Mouse (Mus musculus): ENCODE data around the gene Cald1. TPM values are rescaled to one million over a fixed set of nuclear protein-coding genes. Genes with fewer than 3 reads are reported as not detected.

Gene Cald1
- polyA plus RNA-seq, 1 experiment, result 4.4 TPM

- Histone ChIP-seq H3K27ac (ENCODE audit: control insufficient read depth, insufficient read depth, low read length) (peak overlapping the region; percentile 81), H3K27me3 (ENCODE audit: control insufficient read depth, insufficient read depth, low read length) (no peaks in the 10 kb centered on the region), H3K4me3 (ENCODE audit: control insufficient read depth, insufficient read depth, low read length) (peak overlapping the region; percentile 88), H3K4me1 (replicated peaks; ENCODE audit: control insufficient read depth, insufficient read depth, low read length) (no peaks in the 10 kb centered on the region; the same call in 1 of the 2 replicates), H3K36me3 (ENCODE audit: control insufficient read depth, insufficient read depth, low read length) (no peaks in the 10 kb centered on the region)
- 3% methylated on average over 13 of the region's 13 CpGs for WGBS
- TF ChIP-seq POLR2A (IDR thresholded peaks at IDR 0.05; ENCODE audit: control insufficient read depth, extremely low read depth, insufficient read depth, low read length, poor library complexity) (0 out of 2 replicates have a peak, but pooled peaks have one; percentile 49), CTCF (IDR thresholded peaks at IDR 0.05; ENCODE audit: borderline replicate concordance, control insufficient read depth, extremely low read depth, insufficient read depth, low read length, poor library complexity) (no peak)
- DNase-seq, result no peak
Observed at GRCm38 (mm10) chr6:34780943-34781289, 182.6 kb downstream of the Cald1 start.

GRCm38 (mm10) chr6:34782493-34782892, 184.2 kb downstream of the Cald1 start:
- TF ChIP-seq CTCF (IDR thresholded peaks at IDR 0.05; ENCODE audit: borderline replicate concordance, control insufficient read depth, extremely low read depth, insufficient read depth, low read length, poor library complexity) (no peak), POLR2A (IDR thresholded peaks at IDR 0.05; ENCODE audit: control insufficient read depth, extremely low read depth, insufficient read depth, low read length, poor library complexity) (no peak)
- Histone ChIP-seq H3K4me1 (replicated peaks; ENCODE audit: control insufficient read depth, insufficient read depth, low read length) (no peaks in the 10 kb centered on the region; the same call in 1 of the 2 replicates), H3K27ac (ENCODE audit: control insufficient read depth, insufficient read depth, low read length) (no peak overlapping the region), H3K27me3 (ENCODE audit: control insufficient read depth, insufficient read depth, low read length) (no peaks in the 10 kb centered on the region), H3K36me3 (ENCODE audit: control insufficient read depth, insufficient read depth, low read length) (no peaks in the 10 kb centered on the region), H3K4me3 (ENCODE audit: control insufficient read depth, insufficient read depth, low read length) (no peak overlapping the region)
- DNase-seq, result no peak
- WGBS, result 89% methylated on average over 1 of the region's 1 CpGs

- 76% methylated on average over 3 of the region's 3 CpGs for WGBS
Observed at GRCm38 (mm10) chr6:34796881-34797280, 198.6 kb downstream of the Cald1 start.

GRCm38 (mm10) chr6:34797887-34798286, 199.6 kb downstream of the Cald1 start:
- H3K36me3 ChIP-seq (ENCODE audit: control insufficient read depth, insufficient read depth, low read length), result no peaks in the 10 kb centered on the region
- 91% methylated on average over 3 of the region's 3 CpGs for WGBS
- TF ChIP-seq POLR2A (IDR thresholded peaks at IDR 0.05; ENCODE audit: control insufficient read depth, extremely low read depth, insufficient read depth, low read length, poor library complexity), result no peak
- TF ChIP-seq CTCF (IDR thresholded peaks at IDR 0.05; ENCODE audit: borderline replicate concordance, control insufficient read depth, extremely low read depth, insufficient read depth, low read length, poor library complexity), result no peak
- no peak for DNase-seq
- H3K4me1 ChIP-seq (replicated peaks; ENCODE audit: control insufficient read depth, insufficient read depth, low read length), result no peaks in the 10 kb centered on the region
- no peak overlapping the region for H3K4me3 ChIP-seq (ENCODE audit: control insufficient read depth, insufficient read depth, low read length)
- no peaks in the 10 kb centered on the region for H3K27me3 ChIP-seq (ENCODE audit: control insufficient read depth, insufficient read depth, low read length)
- no peak overlapping the region for H3K27ac ChIP-seq (ENCODE audit: control insufficient read depth, insufficient read depth, low read length)

More at GRCm38 (mm10) chr6:34796881-34797280, 198.6 kb downstream of the Cald1 start:
- H3K27ac ChIP-seq (ENCODE audit: control insufficient read depth, insufficient read depth, low read length), result no peak overlapping the region
- no peak overlapping the region for H3K4me3 ChIP-seq (ENCODE audit: control insufficient read depth, insufficient read depth, low read length)
- DNase-seq, result no peak
- TF ChIP-seq CTCF (IDR thresholded peaks at IDR 0.05; ENCODE audit: borderline replicate concordance, control insufficient read depth, extremely low read depth, insufficient read depth, low read length, poor library complexity) (no peak), POLR2A (IDR thresholded peaks at IDR 0.05; ENCODE audit: control insufficient read depth, extremely low read depth, insufficient read depth, low read length, poor library complexity) (no peak)
- H3K4me1 ChIP-seq (replicated peaks; ENCODE audit: control insufficient read depth, insufficient read depth, low read length), result no peaks in the 10 kb centered on the region
- H3K36me3 ChIP-seq (ENCODE audit: control insufficient read depth, insufficient read depth, low read length), result no peaks in the 10 kb centered on the region
- H3K27me3 ChIP-seq (ENCODE audit: control insufficient read depth, insufficient read depth, low read length), result no peaks in the 10 kb centered on the region

- TF ChIP-seq CTCF (IDR thresholded peaks at IDR 0.05; ENCODE audit: borderline replicate concordance, control insufficient read depth, extremely low read depth, insufficient read depth, low read length, poor library complexity), result no peak
- no peak for TF ChIP-seq POLR2A (IDR thresholded peaks at IDR 0.05; ENCODE audit: control insufficient read depth, extremely low read depth, insufficient read depth, low read length, poor library complexity)
- no peak overlapping the region for H3K27ac ChIP-seq (ENCODE audit: control insufficient read depth, insufficient read depth, low read length)
- no peaks in the 10 kb centered on the region for H3K27me3 ChIP-seq (ENCODE audit: control insufficient read depth, insufficient read depth, low read length)
- H3K4me3 ChIP-seq (ENCODE audit: control insufficient read depth, insufficient read depth, low read length), result no peak overlapping the region
- no peaks in the 10 kb centered on the region for H3K36me3 ChIP-seq (ENCODE audit: control insufficient read depth, insufficient read depth, low read length)
- H3K4me1 ChIP-seq (replicated peaks; ENCODE audit: control insufficient read depth, insufficient read depth, low read length), result no peaks in the 10 kb centered on the region
- 97% methylated on average over 2 of the region's 2 CpGs for WGBS
- DNase-seq, result no peak
Observed at GRCm38 (mm10) chr6:34805582-34805981, 207.3 kb downstream of the Cald1 start.

- Histone ChIP-seq H3K4me1 (replicated peaks; ENCODE audit: control insufficient read depth, insufficient read depth, low read length) (no peaks in the 10 kb centered on the region), H3K27me3 (ENCODE audit: control insufficient read depth, insufficient read depth, low read length) (no peaks in the 10 kb centered on the region), H3K36me3 (ENCODE audit: control insufficient read depth, insufficient read depth, low read length) (no peaks in the 10 kb centered on the region), H3K4me3 (ENCODE audit: control insufficient read depth, insufficient read depth, low read length) (no peak overlapping the region), H3K27ac (ENCODE audit: control insufficient read depth, insufficient read depth, low read length) (no peak overlapping the region)
- DNase-seq, result no peak
- TF ChIP-seq CTCF (IDR thresholded peaks at IDR 0.05; ENCODE audit: borderline replicate concordance, control insufficient read depth, extremely low read depth, insufficient read depth, low read length, poor library complexity) (no peak), POLR2A (IDR thresholded peaks at IDR 0.05; ENCODE audit: control insufficient read depth, extremely low read depth, insufficient read depth, low read length, poor library complexity) (no peak)
- WGBS, result 25% methylated on average over 4 of the region's 4 CpGs
Observed at GRCm38 (mm10) chr6:34810651-34811050, 212.4 kb downstream of the Cald1 start.

- TF ChIP-seq CTCF (IDR thresholded peaks at IDR 0.05; ENCODE audit: borderline replicate concordance, control insufficient read depth, extremely low read depth, insufficient read depth, low read length, poor library complexity), result no peak
- no peak for TF ChIP-seq POLR2A (IDR thresholded peaks at IDR 0.05; ENCODE audit: control insufficient read depth, extremely low read depth, insufficient read depth, low read length, poor library complexity)
- Histone ChIP-seq H3K27me3 (ENCODE audit: control insufficient read depth, insufficient read depth, low read length) (no peaks in the 10 kb centered on the region), H3K4me1 (replicated peaks; ENCODE audit: control insufficient read depth, insufficient read depth, low read length) (no peaks in the 10 kb centered on the region), H3K27ac (ENCODE audit: control insufficient read depth, insufficient read depth, low read length) (no peak overlapping the region), H3K36me3 (ENCODE audit: control insufficient read depth, insufficient read depth, low read length) (no peaks in the 10 kb centered on the region), H3K4me3 (ENCODE audit: control insufficient read depth, insufficient read depth, low read length) (no peak overlapping the region)
- no peak for DNase-seq
Observed at GRCm38 (mm10) chr6:34824406-34824805, 226.1 kb downstream of the Cald1 start.

Other genes with a start within 250 kb of the Cald1 start
- 1.2 and 1.4 TPM in 2 replicates for gene Akr1b8, start 244.4 kb upstream of the Cald1 start, polyA plus RNA-seq (2012; rRNA removed)
- gene Akr1b10, start 214.3 kb upstream of the Cald1 start, polyA plus RNA-seq (2012; rRNA removed), result 28.8 and 31.0 TPM in 2 replicates
- 0.24 and 0.26 TPM in 2 replicates for gene Akr1b7, start 186.2 kb upstream of the Cald1 start, polyA plus RNA-seq (2012; rRNA removed)
- gene Bpgm, start 122.3 kb upstream of the Cald1 start, polyA plus RNA-seq (2012; rRNA removed), result 19.6 and 22.5 TPM in 2 replicates
- gene Agbl3, start 181.9 kb downstream of the Cald1 start, polyA plus RNA-seq (2012; rRNA removed), result 3.5 and 4.7 TPM in 2 replicates